Mouse (Mus musculus): ENCODE results near the gene Ttll5. TPM values are rescaled to one million over a fixed set of nuclear protein-coding genes. Genes with fewer than 3 reads are reported as not detected.

Ttll5 gene
- polyA plus RNA-seq, 1 experiment from 2014 or later, result 11.2 TPM

- Histone ChIP-seq H3K4me3 (no peak overlapping the region), H3K27ac (no peak overlapping the region)
Measured at GRCm38 (mm10) chr12:85810959-85811358, 13.5 kb upstream of the Ttll5 start.

GRCm38 (mm10) chr12:85811676-85812075 lies 12.8 kb upstream of the Ttll5 start:
- peaks cover 21% of the 10 kb centered on the region; the same call in 1 of the 2 replicates for H3K36me3 ChIP-seq
- WGBS, result 93% methylated on average over 4 of the region's 4 CpGs
- ATAC-seq (replicated peaks; ENCODE audit: insufficient number of reproducible peaks, insufficient read depth, low FRiP score, low read depth), result no peak
- H3K4me3 ChIP-seq, result no peak overlapping the region
- H3K27ac ChIP-seq, result no peak overlapping the region
- H3K9me3 ChIP-seq (replicated peaks), result no peaks in the 10 kb centered on the region
- H3K4me2 ChIP-seq, result no peak overlapping the region
- H3K27me3 ChIP-seq, result no peaks in the 10 kb centered on the region
- peaks cover 29% of the 10 kb centered on the region for H3K4me1 ChIP-seq (replicated peaks)
- no peak overlapping the region for H3K9ac ChIP-seq

More at GRCm38 (mm10) chr12:85810959-85811358, 13.5 kb upstream of the Ttll5 start:
- Histone ChIP-seq H3K4me1 (replicated peaks) (peaks cover 29% of the 10 kb centered on the region), H3K27me3 (no peaks in the 10 kb centered on the region), H3K9me3 (replicated peaks) (no peaks in the 10 kb centered on the region), H3K36me3 (peaks cover 15% of the 10 kb centered on the region; the same call in 1 of the 2 replicates), H3K9ac (no peak overlapping the region), H3K4me2 (no peak overlapping the region)
- ATAC-seq (replicated peaks; ENCODE audit: insufficient number of reproducible peaks, insufficient read depth, low FRiP score, low read depth), result no peak

GRCm38 (mm10) chr12:85813599-85813998 lies 10.9 kb upstream of the Ttll5 start:
- Histone ChIP-seq H3K4me1 (replicated peaks) (peaks cover 33% of the 10 kb centered on the region), H3K9ac (no peak overlapping the region), H3K36me3 (peaks cover 26% of the 10 kb centered on the region; the same call in 1 of the 2 replicates), H3K27ac (peak overlapping the region; percentile 76), H3K4me2 (no peak overlapping the region), H3K4me3 (no peak overlapping the region), H3K9me3 (replicated peaks) (no peaks in the 10 kb centered on the region), H3K27me3 (no peaks in the 10 kb centered on the region)
- ATAC-seq (replicated peaks; ENCODE audit: insufficient number of reproducible peaks, insufficient read depth, low FRiP score, low read depth), result peak; percentile 47; the same call in 1 of the 2 replicates
- WGBS, result 36% methylated on average over 2 of the region's 2 CpGs

- Histone ChIP-seq H3K9ac (no peak overlapping the region), H3K4me1 (replicated peaks) (peaks cover 47% of the 10 kb centered on the region), H3K4me3 (no peak overlapping the region), H3K36me3 (peaks cover 6% of the 10 kb centered on the region; the same call in 1 of the 2 replicates), H3K27ac (no peak overlapping the region), H3K27me3 (no peaks in the 10 kb centered on the region), H3K9me3 (replicated peaks) (no peaks in the 10 kb centered on the region), H3K4me2 (no peak overlapping the region)
- no peak for ATAC-seq (replicated peaks; ENCODE audit: insufficient number of reproducible peaks, insufficient read depth, low FRiP score, low read depth)
- WGBS, result 80% methylated on average over 9 of the region's 9 CpGs
Measured at GRCm38 (mm10) chr12:85822051-85822450, 2.4 kb upstream of the Ttll5 start.

DNA sequence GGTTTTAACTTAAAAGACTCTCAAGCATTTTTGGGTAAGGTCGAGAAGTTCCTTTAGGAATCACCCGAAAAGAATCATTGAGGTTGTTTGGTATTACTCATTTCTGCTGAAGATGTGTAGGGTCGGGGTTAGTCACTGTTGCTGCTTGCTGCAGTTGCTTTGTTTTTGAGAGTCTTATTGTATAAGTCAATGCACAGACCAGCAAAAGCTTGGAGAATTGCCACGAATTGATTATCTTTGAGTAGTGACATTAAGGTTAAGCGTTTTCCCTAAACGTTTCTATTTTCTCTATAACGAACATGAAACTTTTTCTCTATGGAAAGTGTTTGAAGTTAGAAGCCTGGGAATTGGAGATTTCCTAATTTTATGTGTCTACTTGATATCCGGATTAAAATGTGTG lies 902 bp downstream of the Ttll5 start:
- Histone ChIP-seq H3K27ac (peak overlapping the region; percentile 99), H3K4me1 (replicated peaks) (peaks cover 29% of the 10 kb centered on the region), H3K9ac (peak overlapping the region; percentile 70), H3K4me3 (peak overlapping the region; percentile 82), H3K27me3 (no peaks in the 10 kb centered on the region), H3K9me3 (replicated peaks) (no peaks in the 10 kb centered on the region), H3K4me2 (peak overlapping the region; percentile 81), H3K36me3 (peaks cover 18% of the 10 kb centered on the region; the same call in 1 of the 2 replicates)
- no peak for ATAC-seq (replicated peaks; ENCODE audit: insufficient number of reproducible peaks, insufficient read depth, low FRiP score, low read depth)
- 9% methylated on average over 8 of the region's 8 CpGs for WGBS

DNA sequence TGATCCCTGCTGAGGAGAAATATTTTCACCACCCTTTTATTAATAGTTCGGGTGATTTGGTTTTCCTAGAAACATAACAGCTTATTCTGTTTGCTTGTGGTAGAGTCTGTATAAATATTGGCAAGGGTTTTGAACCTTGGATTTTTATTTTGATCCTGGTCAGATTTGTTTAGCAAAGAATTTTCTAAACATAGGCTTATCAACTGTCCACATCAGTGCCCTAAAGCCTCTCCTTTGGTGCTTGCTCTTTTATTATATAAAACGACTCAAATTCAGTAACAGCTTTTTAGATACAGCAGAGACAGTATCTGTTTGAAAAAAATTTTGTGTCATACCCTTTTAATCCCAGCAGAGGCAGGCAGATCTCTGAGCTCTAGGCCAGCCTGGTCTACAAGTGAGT lies 1.4 kb downstream of the Ttll5 start:
- Histone ChIP-seq H3K9me3 (replicated peaks) (no peaks in the 10 kb centered on the region), H3K27ac (no peak overlapping the region), H3K4me3 (no peak overlapping the region), H3K27me3 (no peaks in the 10 kb centered on the region), H3K36me3 (peaks cover 18% of the 10 kb centered on the region; the same call in 1 of the 2 replicates), H3K4me1 (replicated peaks) (peaks cover 25% of the 10 kb centered on the region), H3K4me2 (peak overlapping the region; percentile 81), H3K9ac (no peak overlapping the region)
- no peak for ATAC-seq (replicated peaks; ENCODE audit: insufficient number of reproducible peaks, insufficient read depth, low FRiP score, low read depth)
- WGBS, result 69% methylated on average over 2 of the region's 2 CpGs

DNA sequence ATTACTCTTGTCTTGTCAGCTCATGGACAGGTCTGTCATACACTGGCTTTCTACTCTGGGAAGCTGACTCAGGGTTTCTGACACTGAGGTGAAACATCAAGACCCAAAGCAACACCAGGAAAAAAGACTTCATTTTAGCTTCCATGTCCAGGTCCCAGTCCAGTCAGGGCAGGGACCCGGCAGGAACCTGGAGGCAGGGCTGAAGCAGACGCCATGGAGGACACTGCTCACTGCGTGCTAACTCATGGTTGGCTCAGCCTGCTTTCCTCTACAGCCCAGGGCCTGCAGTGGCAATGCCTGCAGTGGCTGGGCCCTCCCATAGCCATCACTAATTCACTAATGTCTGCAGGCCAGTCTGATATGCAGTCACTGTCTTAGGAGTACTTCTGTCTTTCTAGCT lies 4.4 kb downstream of the Ttll5 start:
- peaks cover 31% of the 10 kb centered on the region for H3K36me3 ChIP-seq

DNA sequence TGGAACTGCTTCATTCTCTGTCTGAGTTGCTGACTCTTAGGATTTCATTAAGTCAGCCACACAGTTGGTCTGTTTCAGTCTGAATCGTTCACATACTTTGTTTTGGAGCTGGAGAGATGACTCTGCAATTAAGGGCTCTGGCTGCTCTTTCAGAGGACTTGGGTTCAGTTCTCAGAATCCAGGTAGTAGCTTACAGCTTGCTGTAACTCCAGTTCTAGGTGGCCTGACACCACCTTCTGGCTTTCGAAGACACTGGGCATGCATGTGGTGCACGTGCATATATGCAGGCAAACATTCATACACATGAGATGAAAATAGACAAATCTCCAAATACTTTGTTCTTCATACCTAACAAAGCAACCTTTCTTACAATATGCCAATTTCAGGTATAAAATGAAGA lies 5.4 kb downstream of the Ttll5 start:
- H3K36me3 ChIP-seq, result peaks cover 31% of the 10 kb centered on the region
- H3K4me1 ChIP-seq (replicated peaks), result peaks cover 7% of the 10 kb centered on the region; the same call in 1 of the 2 replicates
- H3K9ac ChIP-seq, result no peak overlapping the region
- no peak for ATAC-seq (replicated peaks; ENCODE audit: insufficient number of reproducible peaks, insufficient read depth, low FRiP score, low read depth)
- no peaks in the 10 kb centered on the region for H3K27me3 ChIP-seq
- no peak overlapping the region for H3K4me3 ChIP-seq
- no peak overlapping the region for H3K4me2 ChIP-seq
- no peak overlapping the region for H3K27ac ChIP-seq
- 89% methylated on average over 3 of the region's 3 CpGs for WGBS
- H3K9me3 ChIP-seq (replicated peaks), result no peaks in the 10 kb centered on the region

More for the DNA sequence above, 4.4 kb downstream of the Ttll5 start:
- Histone ChIP-seq H3K9me3 (replicated peaks) (no peaks in the 10 kb centered on the region), H3K4me1 (replicated peaks) (peaks cover 10% of the 10 kb centered on the region), H3K27me3 (no peaks in the 10 kb centered on the region), H3K4me2 (no peak overlapping the region), H3K4me3 (no peak overlapping the region), H3K9ac (no peak overlapping the region), H3K27ac (no peak overlapping the region)
- ATAC-seq (replicated peaks; ENCODE audit: insufficient number of reproducible peaks, insufficient read depth, low FRiP score, low read depth), result no peak
- 83% methylated on average over 3 of the region's 3 CpGs for WGBS

- 79% methylated on average over 3 of the region's 3 CpGs for WGBS
- Histone ChIP-seq H3K27ac (no peak overlapping the region), H3K27me3 (no peaks in the 10 kb centered on the region), H3K9ac (no peak overlapping the region), H3K4me2 (no peak overlapping the region), H3K4me1 (replicated peaks) (peaks cover 4% of the 10 kb centered on the region; the same call in 1 of the 2 replicates), H3K4me3 (no peak overlapping the region), H3K36me3 (peaks cover 31% of the 10 kb centered on the region), H3K9me3 (replicated peaks) (no peaks in the 10 kb centered on the region)
- ATAC-seq (replicated peaks; ENCODE audit: insufficient number of reproducible peaks, insufficient read depth, low FRiP score, low read depth), result no peak
Measured at GRCm38 (mm10) chr12:85830691-85831090, 6.2 kb downstream of the Ttll5 start.

- Histone ChIP-seq H3K9me3 (replicated peaks) (no peaks in the 10 kb centered on the region), H3K27me3 (no peaks in the 10 kb centered on the region), H3K9ac (no peak overlapping the region), H3K27ac (peak overlapping the region; percentile 75), H3K4me1 (replicated peaks) (no peaks in the 10 kb centered on the region), H3K4me3 (no peak overlapping the region), H3K4me2 (no peak overlapping the region), H3K36me3 (peaks cover 20% of the 10 kb centered on the region)
- ATAC-seq (replicated peaks; ENCODE audit: insufficient number of reproducible peaks, insufficient read depth, low FRiP score, low read depth), result peak; percentile 72
- 52% methylated on average over 2 of the region's 2 CpGs for WGBS
Measured at GRCm38 (mm10) chr12:85834543-85834942, 10.1 kb downstream of the Ttll5 start.

DNA sequence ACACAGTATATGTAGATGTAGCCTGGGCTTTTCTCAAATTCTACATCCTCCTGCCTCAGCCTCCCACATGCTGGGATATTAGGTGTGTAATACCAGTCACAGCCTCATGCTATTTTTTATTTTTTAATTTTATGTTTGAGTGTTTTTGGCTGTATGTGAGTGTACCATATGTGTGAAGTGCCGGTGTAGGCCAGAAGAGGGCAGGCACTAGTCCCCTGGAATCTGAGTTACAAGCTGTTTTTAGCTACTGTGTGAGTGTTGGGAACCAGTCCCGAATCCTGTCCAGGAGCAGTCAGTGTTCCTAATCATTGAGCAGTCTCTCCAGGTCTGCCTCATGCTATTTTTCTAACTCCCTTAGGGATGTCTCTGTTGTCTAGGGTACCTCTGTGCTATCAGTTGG lies 13.3 kb downstream of the Ttll5 start:
- 0 out of 2 replicates have a peak, but pooled peaks cover 2% of the 10 kb centered on the region for H3K4me1 ChIP-seq (replicated peaks)
- no peak overlapping the region for H3K27ac ChIP-seq
- H3K9me3 ChIP-seq (replicated peaks), result no peaks in the 10 kb centered on the region
- H3K4me3 ChIP-seq, result no peak overlapping the region
- H3K36me3 ChIP-seq, result peaks cover 9% of the 10 kb centered on the region; the same call in 1 of the 2 replicates
- no peak overlapping the region for H3K4me2 ChIP-seq
- ATAC-seq (replicated peaks; ENCODE audit: insufficient number of reproducible peaks, insufficient read depth, low FRiP score, low read depth), result no peak
- no peaks in the 10 kb centered on the region for H3K27me3 ChIP-seq
- WGBS, result 89% methylated on average over 2 of the region's 2 CpGs
- no peak overlapping the region for H3K9ac ChIP-seq

- 85% methylated on average over 12 of the region's 12 CpGs for WGBS
- H3K27me3 ChIP-seq, result no peaks in the 10 kb centered on the region
- 0 out of 2 replicates have a peak, but pooled peaks cover 2% of the 10 kb centered on the region for H3K4me1 ChIP-seq (replicated peaks)
- peaks cover 9% of the 10 kb centered on the region; the same call in 1 of the 2 replicates for H3K36me3 ChIP-seq
- no peaks in the 10 kb centered on the region for H3K9me3 ChIP-seq (replicated peaks)
- H3K9ac ChIP-seq, result no peak overlapping the region
- no peak for ATAC-seq (replicated peaks; ENCODE audit: insufficient number of reproducible peaks, insufficient read depth, low FRiP score, low read depth)
- H3K4me2 ChIP-seq, result no peak overlapping the region
- no peak overlapping the region for H3K27ac ChIP-seq
- H3K4me3 ChIP-seq, result no peak overlapping the region
Measured at GRCm38 (mm10) chr12:85839371-85840000, 15.0 kb downstream of the Ttll5 start.
